23 mouse cellular contexts compared by ENCODE assay signal in genomic region chr5:27875341-27876105, GRCm38 (mm10). TPM values are rescaled to one million over a fixed set of nuclear protein-coding genes. Genes with fewer than 3 reads are reported as not detected.
"Had no signal": no experiment of that assay in that cellular context is flagged by ENCODE, and none has a peak within 500 bp of the region (broad histone marks: within the 10 kb centered on the region; RNA-seq: fewer than 3 reads in every experiment).

No protein-coding gene starts in this region.

- ATAC-seq: midbrain, embryonic 16.5 days had no signal

- H3K9ac ChIP-seq: lung, embryonic 14.5 days; midbrain, embryonic 12.5 days; neural tube, embryonic 13.5 days; neural tube, embryonic 15.5 days had no signal

- H3K27me3 ChIP-seq: midbrain, embryonic 12.5 days; neural tube, embryonic 13.5 days; neural tube, embryonic 15.5 days had no signal

- H3K36me3 ChIP-seq: midbrain, embryonic 12.5 days; neural tube, embryonic 13.5 days; neural tube, embryonic 15.5 days had no signal

- H3K9me3 ChIP-seq: midbrain, embryonic 12.5 days; neural tube, embryonic 13.5 days; neural tube, embryonic 15.5 days had no signal

- H3K27ac ChIP-seq: midbrain, embryonic 12.5 days; neural tube, embryonic 15.5 days had no signal

- DNase-seq: lung, adult 18-20 months; lung, embryonic 14.5 days; lung, postnatal 10 days; lung, postnatal 4 days; midbrain, embryonic 14.5 days; retina, postnatal 1 day; right cerebral cortex, adult 18-20 months; right cerebral cortex, postnatal 25 days; right cerebral cortex, postnatal 4 days; spleen, adult 18-20 months; thymus, adult 2 months; thymus, postnatal 25 days; thymus, postnatal 4 days had no signal

- H3K4me3 ChIP-seq: midbrain, embryonic 12.5 days; myocyte; neural tube, embryonic 13.5 days; neural tube, embryonic 15.5 days had no signal

- H3K4me2 ChIP-seq: lung, embryonic 14.5 days; midbrain, embryonic 12.5 days; neural tube, embryonic 13.5 days; neural tube, embryonic 15.5 days had no signal

RNA-seq across cellular contexts. Expression of gene Htr5a, which starts 33.6 kb away (rescaled TPM):
- polyA plus RNA-seq: liver, embryonic 16.5 days; lung, embryonic 14.5 days; lung, embryonic 16.5 days; myocyte; small intestine, adult 2 months; stomach, embryonic 14.5 days; thymus, adult 2 months; urinary bladder, adult 2 months had no signal
